Mouse (Mus musculus): Measurements from ENCODE around the gene Camta1. TPM values are rescaled to one million over a fixed set of nuclear protein-coding genes. Genes with fewer than 3 reads are reported as not detected.

Gene Camta1
- polyA plus RNA-seq, 1 experiment from 2014 or later, result 123 TPM

- 43% methylated on average over 23 of the region's 23 CpGs for WGBS
Observed at GRCm38 (mm10) chr4:151334951-151335742, 526.5 kb downstream of the Camta1 start.

GRCm38 (mm10) chr4:151332074-151332849, 529.4 kb downstream of the Camta1 start:
- ATAC-seq (peak; percentile 78), DNase-seq (ENCODE audit: low spot score) (peak; percentile 39)
- H3K4me1 ChIP-seq (ENCODE audit: control insufficient read depth, insufficient read depth, low read length), result no peaks in the 10 kb centered on the region
- H3K36me3 ChIP-seq (ENCODE audit: control insufficient read depth, insufficient read depth, low read length), result no peaks in the 10 kb centered on the region
- H3K4me2 ChIP-seq (ENCODE audit: low read length), result no peak overlapping the region
- H3K4me3 ChIP-seq (ENCODE audit: low read depth, low read length), result no peak overlapping the region
- no peaks in the 10 kb centered on the region for H3K27me3 ChIP-seq (replicated peaks; ENCODE audit: control insufficient read depth, insufficient read depth, low read length)
- no peaks in the 10 kb centered on the region for H3K9me3 ChIP-seq (replicated peaks; ENCODE audit: control insufficient read depth, low read length)
- 71% methylated on average over 19 of the region's 19 CpGs for WGBS
- no peak overlapping the region for H3K9ac ChIP-seq (ENCODE audit: low read length)
- H3K27ac ChIP-seq (ENCODE audit: low read depth, low read length), result peak overlapping the region; percentile 36; the same call in 1 of the 2 replicates

More at GRCm38 (mm10) chr4:151334951-151335742, 526.5 kb downstream of the Camta1 start:
- no peaks in the 10 kb centered on the region for H3K4me1 ChIP-seq (ENCODE audit: control insufficient read depth, insufficient read depth, low read length)
- no peak for ATAC-seq
- H3K4me2 ChIP-seq (ENCODE audit: low read length), result no peak overlapping the region
- H3K9me3 ChIP-seq (replicated peaks; ENCODE audit: control insufficient read depth, low read length), result no peaks in the 10 kb centered on the region
- no peak overlapping the region for H3K9ac ChIP-seq (ENCODE audit: low read length)
- DNase-seq (ENCODE audit: low spot score), result peak; percentile 65
- no peak overlapping the region for H3K4me3 ChIP-seq (ENCODE audit: low read depth, low read length)
- no peaks in the 10 kb centered on the region for H3K36me3 ChIP-seq (ENCODE audit: control insufficient read depth, insufficient read depth, low read length)
- no peaks in the 10 kb centered on the region for H3K27me3 ChIP-seq (replicated peaks; ENCODE audit: control insufficient read depth, insufficient read depth, low read length)
- H3K27ac ChIP-seq (ENCODE audit: low read depth, low read length), result no peak overlapping the region

- H3K9ac ChIP-seq (ENCODE audit: low read length), result no peak overlapping the region
- no peak for ATAC-seq
- no peaks in the 10 kb centered on the region for H3K36me3 ChIP-seq (ENCODE audit: control insufficient read depth, insufficient read depth, low read length)
- H3K4me1 ChIP-seq (ENCODE audit: control insufficient read depth, insufficient read depth, low read length), result no peaks in the 10 kb centered on the region
- DNase-seq (ENCODE audit: low spot score), result no peak
- no peak overlapping the region for H3K4me3 ChIP-seq (ENCODE audit: low read depth, low read length)
- no peak overlapping the region for H3K27ac ChIP-seq (ENCODE audit: low read depth, low read length)
- WGBS, result 68% methylated on average over 8 of the region's 8 CpGs
- no peaks in the 10 kb centered on the region for H3K27me3 ChIP-seq (replicated peaks; ENCODE audit: control insufficient read depth, insufficient read depth, low read length)
- no peak overlapping the region for H3K4me2 ChIP-seq (ENCODE audit: low read length)
- no peaks in the 10 kb centered on the region for H3K9me3 ChIP-seq (replicated peaks; ENCODE audit: control insufficient read depth, low read length)
Observed at GRCm38 (mm10) chr4:151330983-151331382, 530.7 kb downstream of the Camta1 start.

DNA sequence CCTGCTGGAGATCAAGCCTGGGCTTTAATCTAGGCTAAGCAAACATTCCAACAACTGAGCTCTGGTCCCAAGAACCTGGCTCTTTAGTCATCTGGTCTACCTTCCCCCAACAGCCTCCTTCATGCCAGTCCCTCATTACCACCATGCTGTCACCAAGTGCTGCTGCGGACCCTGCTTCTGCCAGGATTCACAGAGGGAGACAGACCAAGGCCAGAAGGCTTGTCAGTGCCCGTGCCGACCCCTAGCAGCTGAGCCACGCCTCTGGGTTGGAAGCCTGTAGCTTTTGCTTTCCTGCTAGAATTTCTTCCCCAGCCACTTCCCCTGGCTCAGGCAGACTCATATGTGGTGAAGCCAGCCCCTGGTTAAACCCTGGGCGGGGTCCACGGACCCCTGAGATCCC, 533.6 kb downstream of the Camta1 start:
- no peaks in the 10 kb centered on the region for H3K9me3 ChIP-seq (replicated peaks; ENCODE audit: control insufficient read depth, low read length)
- no peaks in the 10 kb centered on the region for H3K36me3 ChIP-seq (ENCODE audit: control insufficient read depth, insufficient read depth, low read length)
- no peaks in the 10 kb centered on the region for H3K27me3 ChIP-seq (replicated peaks; ENCODE audit: control insufficient read depth, insufficient read depth, low read length)
- ATAC-seq (no peak), DNase-seq (ENCODE audit: low spot score) (no peak)
- no peak overlapping the region for H3K4me2 ChIP-seq (ENCODE audit: low read length)
- no peak overlapping the region for H3K27ac ChIP-seq (ENCODE audit: low read depth, low read length)
- H3K9ac ChIP-seq (ENCODE audit: low read length), result no peak overlapping the region
- no peaks in the 10 kb centered on the region for H3K4me1 ChIP-seq (ENCODE audit: control insufficient read depth, insufficient read depth, low read length)
- WGBS, result 76% methylated on average over 6 of the region's 6 CpGs
- H3K4me3 ChIP-seq (ENCODE audit: low read depth, low read length), result no peak overlapping the region

DNA sequence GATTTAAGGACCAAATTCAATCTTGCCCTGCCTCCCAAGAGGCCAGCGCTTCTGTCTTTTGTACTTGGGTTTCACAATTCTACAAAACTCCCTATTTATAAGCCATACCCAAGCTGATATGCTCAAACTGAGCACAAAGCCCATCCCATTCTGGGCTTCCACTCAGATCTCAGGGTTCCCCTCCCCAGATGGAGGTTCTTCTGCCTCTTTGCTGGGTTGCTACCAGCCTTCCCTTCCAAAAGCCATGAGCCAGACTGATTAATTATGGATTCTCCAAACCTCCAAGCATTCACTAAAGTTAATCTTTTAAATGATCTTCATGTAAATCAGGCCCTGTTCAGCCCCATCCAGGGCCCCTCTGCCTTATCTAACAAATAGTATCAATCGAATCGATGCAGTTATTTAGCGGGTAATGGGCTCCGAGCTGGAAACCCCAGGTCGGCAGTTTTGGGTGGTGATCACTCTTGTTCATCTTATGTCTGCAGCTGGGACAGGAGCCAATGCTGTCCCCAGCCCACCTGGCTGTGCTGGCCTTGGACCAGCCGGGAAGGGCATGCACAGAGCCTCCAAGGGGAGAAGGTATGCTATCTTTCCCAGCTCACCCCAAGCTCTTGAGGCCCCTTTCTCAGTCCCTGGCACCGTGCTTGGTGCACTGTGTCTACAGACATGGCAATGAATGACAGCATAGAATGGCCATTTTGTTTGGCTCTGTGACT, 534.5 kb downstream of the Camta1 start:
- H3K9me3 ChIP-seq (replicated peaks; ENCODE audit: control insufficient read depth, low read length), result no peaks in the 10 kb centered on the region
- H3K9ac ChIP-seq (ENCODE audit: low read length), result no peak overlapping the region
- ATAC-seq (no peak), DNase-seq (ENCODE audit: low spot score) (no peak)
- no peaks in the 10 kb centered on the region for H3K4me1 ChIP-seq (ENCODE audit: control insufficient read depth, insufficient read depth, low read length)
- no peak overlapping the region for H3K27ac ChIP-seq (ENCODE audit: low read depth, low read length)
- H3K4me3 ChIP-seq (ENCODE audit: low read depth, low read length), result no peak overlapping the region
- no peak overlapping the region for H3K4me2 ChIP-seq (ENCODE audit: low read length)
- no peaks in the 10 kb centered on the region for H3K27me3 ChIP-seq (replicated peaks; ENCODE audit: control insufficient read depth, insufficient read depth, low read length)
- 88% methylated on average over 8 of the region's 8 CpGs for WGBS
- no peaks in the 10 kb centered on the region for H3K36me3 ChIP-seq (ENCODE audit: control insufficient read depth, insufficient read depth, low read length)

DNA sequence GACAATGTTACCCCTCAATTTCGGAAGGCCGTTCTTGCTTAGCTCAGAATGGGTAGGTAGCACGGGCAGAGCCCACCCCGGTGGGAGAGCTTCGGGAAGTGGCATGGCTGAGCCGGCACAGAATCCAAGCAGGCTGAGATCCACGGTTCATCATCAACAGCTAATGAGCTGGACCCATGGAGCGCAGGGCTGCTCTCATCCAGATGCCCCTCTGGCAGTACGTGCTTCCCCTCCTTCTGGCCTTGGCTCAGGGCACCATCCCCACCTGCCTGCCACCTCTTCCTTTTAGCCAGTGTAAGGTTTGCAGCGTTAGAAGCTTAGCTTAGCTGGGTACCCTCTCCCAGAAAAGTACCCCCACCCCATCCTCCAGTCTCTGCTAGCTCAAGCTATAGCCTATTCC, 545.2 kb downstream of the Camta1 start:
- WGBS, result 76% methylated on average over 10 of the region's 10 CpGs
- H3K9me3 ChIP-seq (replicated peaks; ENCODE audit: control insufficient read depth, low read length), result no peaks in the 10 kb centered on the region
- H3K36me3 ChIP-seq (ENCODE audit: control insufficient read depth, insufficient read depth, low read length), result no peaks in the 10 kb centered on the region
- H3K27me3 ChIP-seq (replicated peaks; ENCODE audit: control insufficient read depth, insufficient read depth, low read length), result no peaks in the 10 kb centered on the region
- H3K4me1 ChIP-seq (ENCODE audit: control insufficient read depth, insufficient read depth, low read length), result no peaks in the 10 kb centered on the region
- no peak overlapping the region for H3K4me2 ChIP-seq (ENCODE audit: low read length)
- H3K9ac ChIP-seq (ENCODE audit: low read length), result no peak overlapping the region
- no peak overlapping the region for H3K27ac ChIP-seq (ENCODE audit: low read depth, low read length)
- no peak overlapping the region for H3K4me3 ChIP-seq (ENCODE audit: low read depth, low read length)
- no peak for ATAC-seq
- DNase-seq (ENCODE audit: low spot score), result no peak

DNA sequence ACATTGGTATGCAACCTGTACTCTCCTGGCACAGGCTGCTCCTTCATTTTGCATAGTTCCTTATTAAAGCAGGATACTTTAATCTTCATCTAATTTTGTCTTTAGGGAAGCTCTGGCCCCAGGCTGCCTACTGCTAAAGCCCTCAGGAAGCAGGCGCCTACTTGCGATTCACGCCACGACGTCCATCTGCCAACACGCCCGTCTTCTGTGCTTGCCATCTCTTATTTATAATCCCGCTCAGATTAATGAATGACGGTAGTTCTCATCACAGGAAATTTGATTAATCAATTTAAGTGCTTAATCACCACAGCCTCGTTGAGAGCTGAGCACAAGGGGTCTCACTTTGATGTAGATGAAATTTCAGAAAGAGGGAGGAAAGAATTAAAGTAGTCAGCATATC, 546.0 kb downstream of the Camta1 start:
- 47% methylated on average over 10 of the region's 10 CpGs for WGBS
- Histone ChIP-seq H3K4me3 (ENCODE audit: low read depth, low read length) (no peak overlapping the region), H3K9me3 (replicated peaks; ENCODE audit: control insufficient read depth, low read length) (no peaks in the 10 kb centered on the region), H3K4me1 (ENCODE audit: control insufficient read depth, insufficient read depth, low read length) (no peaks in the 10 kb centered on the region), H3K4me2 (ENCODE audit: low read length) (no peak overlapping the region), H3K27ac (ENCODE audit: low read depth, low read length) (no peak overlapping the region), H3K27me3 (replicated peaks; ENCODE audit: control insufficient read depth, insufficient read depth, low read length) (no peaks in the 10 kb centered on the region), H3K36me3 (ENCODE audit: control insufficient read depth, insufficient read depth, low read length) (no peaks in the 10 kb centered on the region), H3K9ac (ENCODE audit: low read length) (no peak overlapping the region)
- DNase-seq (ENCODE audit: low spot score) (no peak), ATAC-seq (no peak)

- WGBS, result 86% methylated on average over 8 of the region's 8 CpGs
- no peak overlapping the region for H3K27ac ChIP-seq (ENCODE audit: low read depth, low read length)
- DNase-seq (ENCODE audit: low spot score), result no peak
Observed at GRCm38 (mm10) chr4:151310773-151311172, 550.9 kb downstream of the Camta1 start.

More at GRCm38 (mm10) chr4:151310773-151311172, 550.9 kb downstream of the Camta1 start:
- no peak overlapping the region for H3K9ac ChIP-seq (ENCODE audit: low read length)
- no peak overlapping the region for H3K4me2 ChIP-seq (ENCODE audit: low read length)
- no peak overlapping the region for H3K4me3 ChIP-seq (ENCODE audit: low read depth, low read length)
- no peak for ATAC-seq
- no peaks in the 10 kb centered on the region for H3K36me3 ChIP-seq (ENCODE audit: control insufficient read depth, insufficient read depth, low read length)
- no peaks in the 10 kb centered on the region for H3K4me1 ChIP-seq (ENCODE audit: control insufficient read depth, insufficient read depth, low read length)
- no peaks in the 10 kb centered on the region for H3K27me3 ChIP-seq (replicated peaks; ENCODE audit: control insufficient read depth, insufficient read depth, low read length)
- no peaks in the 10 kb centered on the region for H3K9me3 ChIP-seq (replicated peaks; ENCODE audit: control insufficient read depth, low read length)
